Mouse (Mus musculus) myocyte (in vitro differentiated cells): ENCODE results near the gene Cse1l. TPM values are rescaled to one million over a fixed set of nuclear protein-coding genes. Genes with fewer than 3 reads are reported as not detected.

Source experiments
- H3K27me3 ChIP-seq: one replicate; pipeline ENCODE4 v1.6.1; 2011; ENCODE audit not compliant: control insufficient read depth, insufficient read depth, insufficient read length
- H3K36me3 ChIP-seq: one replicate; pipeline ENCODE4 v1.6.1; 2011; ENCODE audit not compliant: control insufficient read depth, insufficient read depth
- H3K4me2 ChIP-seq: one replicate; pipeline ENCODE4 v1.6.1; 2011; ENCODE audit warnings: low read depth, control low read depth
- H3K4me3 ChIP-seq: one replicate; pipeline ENCODE4 v1.5.1; 2011; ENCODE audit warnings: mild to moderate bottlenecking, control low read depth, moderate library complexity
- H3K79me2 ChIP-seq: one replicate; pipeline ENCODE4 v1.6.1; 2011; ENCODE audit not compliant: control insufficient read depth, insufficient read depth
- H3ac ChIP-seq: one replicate; pipeline ENCODE4 v1.6.1; 2011; ENCODE audit not compliant: control insufficient read depth, insufficient read length
- CEBPB ChIP-seq: IDR thresholded peaks from 2 replicates; pipeline ENCODE4 v1.6.1; 2011; ENCODE audit warnings: mild to moderate bottlenecking, moderate library complexity; ENCODE audit not compliant: poor library complexity, insufficient read depth, severe bottlenecking
- E2F4 ChIP-seq: IDR thresholded peaks from one replicate; pipeline ENCODE4 v1.6.1; 2011; ENCODE audit warnings: mild to moderate bottlenecking, control low read depth, moderate library complexity; ENCODE audit not compliant: insufficient read depth
- MAX ChIP-seq: IDR thresholded peaks from one replicate; pipeline ENCODE4 v1.6.1; 2011; ENCODE audit warnings: low read depth, mild to moderate bottlenecking, control low read depth
- MYOD1 ChIP-seq, 3 experiments: IDR thresholded peaks; one replicate each; pipeline ENCODE4 v1.6.1; 2011; ENCODE audit warnings: control low read depth in 2 of 3, low read depth in 2 of 3, mild to moderate bottlenecking in 2 of 3, moderate library complexity in 1 of 3; ENCODE audit not compliant: insufficient read length in 2 of 3, control insufficient read depth in 1 of 3
- MYOG ChIP-seq, 3 experiments: IDR thresholded peaks; one replicate each; pipeline ENCODE4 v1.6.1; 2011; ENCODE audit warnings: control low read depth in 2 of 3, low read depth in 2 of 3, mild to moderate bottlenecking in 2 of 3; ENCODE audit not compliant: insufficient read length in 2 of 3, control insufficient read depth in 1 of 3, insufficient read depth in 1 of 3
- POLR2A ChIP-seq: IDR thresholded peaks from one replicate; pipeline ENCODE4 v1.6.1; 2011; ENCODE audit warnings: low read depth, mild to moderate bottlenecking, control low read depth, moderate library complexity; ENCODE audit not compliant: insufficient read length
- POLR2AphosphoS2 ChIP-seq: IDR thresholded peaks from one replicate; pipeline ENCODE4 v1.6.1; 2011; ENCODE audit warnings: low read depth, control low read depth; ENCODE audit not compliant: insufficient read length
- REST ChIP-seq: IDR thresholded peaks from one replicate; pipeline ENCODE4 v1.6.1; 2011; ENCODE audit warnings: mild to moderate bottlenecking, control low read depth, moderate library complexity; ENCODE audit not compliant: insufficient read depth, insufficient read length
- SRF ChIP-seq: IDR thresholded peaks from one replicate; pipeline ENCODE4 v1.6.1; 2011; ENCODE audit warnings: low read depth; ENCODE audit not compliant: control insufficient read depth, insufficient read length
- TCF12 ChIP-seq: IDR thresholded peaks from one replicate; pipeline ENCODE4 v1.6.1; 2011; ENCODE audit warnings: mild to moderate bottlenecking, control low read depth; ENCODE audit not compliant: poor library complexity, insufficient read depth, severe bottlenecking
- TCF3 ChIP-seq: IDR thresholded peaks from one replicate; pipeline ENCODE4 v1.6.1; 2011; ENCODE audit warnings: low read depth, control low read depth; ENCODE audit not compliant: insufficient read length
- USF1 ChIP-seq: IDR thresholded peaks from one replicate; pipeline ENCODE4 v1.6.1; 2011; ENCODE audit warnings: low read depth, mild to moderate bottlenecking, control low read depth, moderate library complexity
- polyA plus RNA-seq: library from polyadenylated mRNA; unstranded; fragments of >200 nt; fragmentation: generic; extraction: Trizol; gene quantifications from one replicate; pipeline ENCODE4 v1.2.1, GENCODE M21; 2012; ENCODE audit warnings: missing spikeins

The Cse1l gene
- polyA plus RNA-seq, 1 experiment: 26.7 TPM

DNA sequence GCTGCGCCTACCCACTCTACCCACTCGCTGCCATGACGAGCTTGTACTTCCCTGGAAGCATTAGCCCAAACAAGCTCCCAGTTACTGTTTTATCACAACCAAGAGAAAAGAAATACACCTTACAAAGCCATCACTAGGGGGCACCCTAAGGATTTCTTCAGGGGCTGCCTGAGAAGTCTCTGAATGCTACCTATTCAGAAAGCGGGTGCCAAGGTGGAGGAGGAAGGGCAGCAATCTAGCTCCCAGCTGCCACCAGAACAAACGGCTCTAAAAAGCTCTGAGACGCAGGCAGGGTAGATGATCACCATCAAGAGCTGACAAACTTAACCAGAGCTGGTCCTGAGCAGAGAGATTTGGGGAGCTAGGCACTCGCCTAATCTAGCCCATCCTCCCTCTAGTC is 51.0 kb downstream of the Cse1l start:
- Histone ChIP-seq H3ac (no peak overlapping the region), H3K36me3 (peaks cover 34% of the 10 kb centered on the region), H3K27me3 (no peaks in the 10 kb centered on the region), H3K4me2 (no peak overlapping the region), H3K4me3 (no peak overlapping the region), H3K79me2 (no peaks in the 10 kb centered on the region)
- TF ChIP-seq MAX (no peak), E2F4 (no peak), MYOD1 (IDR thresholded peaks at IDR 0.05; ENCODE audit: control insufficient read depth in 1 of 3, insufficient read length in 2 of 3, low read depth in 2 of 3) (no peak), CEBPB (no peak), USF1 (no peak), POLR2AphosphoS2 (no peak), POLR2A (no peak), TCF3 (no peak), TCF12 (no peak), MYOG (IDR thresholded peaks at IDR 0.05; ENCODE audit: control insufficient read depth in 1 of 3, insufficient read depth in 1 of 3, insufficient read length in 2 of 3, low read depth in 2 of 3) (no peak), REST (no peak)

GRCm38 (mm10) chr2:166960648-166961330 is 54.9 kb downstream of the Cse1l start:
- Histone ChIP-seq H3K79me2 (peaks cover 27% of the 10 kb centered on the region), H3K27me3 (no peaks in the 10 kb centered on the region), H3K36me3 (peaks cover 16% of the 10 kb centered on the region), H3K4me3 (no peak overlapping the region), H3ac (no peak overlapping the region), H3K4me2 (no peak overlapping the region)
- TF ChIP-seq SRF: no peak
- TF ChIP-seq MYOD1 (IDR thresholded peaks at IDR 0.05; ENCODE audit: control insufficient read depth in 1 of 3, insufficient read length in 2 of 3, low read depth in 2 of 3): peak in 1 of 3 experiments; percentile 18
- TF ChIP-seq MYOG (IDR thresholded peaks at IDR 0.05; ENCODE audit: control insufficient read depth in 1 of 3, insufficient read depth in 1 of 3, insufficient read length in 2 of 3, low read depth in 2 of 3): peak in 2 of 3 experiments; percentile 32 to 69

DNA sequence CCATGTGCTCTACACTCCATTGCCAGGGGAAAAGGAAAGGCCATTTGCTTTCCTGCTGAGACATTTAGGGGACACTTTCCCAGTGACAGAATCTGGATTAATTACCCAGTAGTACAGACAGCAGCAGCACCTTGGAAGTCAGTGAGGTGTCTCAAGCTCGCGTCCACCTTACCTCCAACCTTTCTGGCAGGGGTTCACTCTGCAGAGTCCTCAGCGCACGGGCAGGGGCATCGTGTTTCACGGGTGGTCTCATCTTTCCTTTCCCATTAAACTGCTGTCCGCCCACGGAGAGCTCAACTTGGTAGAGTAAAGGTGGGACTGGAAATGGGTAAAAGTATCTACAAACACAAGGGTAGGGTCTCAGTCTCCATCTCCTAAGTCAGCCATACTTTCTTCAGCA is 57.4 kb downstream of the Cse1l start:
- Histone ChIP-seq H3K36me3 (peaks cover 9% of the 10 kb centered on the region), H3K27me3 (no peaks in the 10 kb centered on the region), H3K4me2 (no peak overlapping the region), H3K79me2 (peaks cover 48% of the 10 kb centered on the region), H3K4me3 (no peak overlapping the region), H3ac (no peak overlapping the region)
- TF ChIP-seq MAX (no peak), SRF (no peak), REST (no peak), MYOG (IDR thresholded peaks at IDR 0.05; ENCODE audit: control insufficient read depth in 1 of 3, insufficient read depth in 1 of 3, insufficient read length in 2 of 3, low read depth in 2 of 3) (no peak), TCF12 (no peak), TCF3 (no peak), POLR2AphosphoS2 (no peak)

GRCm38 (mm10) chr2:166964773-166965172 is 58.9 kb downstream of the Cse1l start:
- Histone ChIP-seq H3K4me2 (no peak overlapping the region), H3K4me3 (no peak overlapping the region), H3K27me3 (no peaks in the 10 kb centered on the region), H3ac (no peak overlapping the region), H3K36me3 (peaks cover 3% of the 10 kb centered on the region), H3K79me2 (peaks cover 62% of the 10 kb centered on the region)
- TF ChIP-seq E2F4: no peak
- TF ChIP-seq USF1: no peak
- no peak for TF ChIP-seq SRF
- no peak for TF ChIP-seq TCF3
- no peak for TF ChIP-seq POLR2AphosphoS2
- TF ChIP-seq MYOG (IDR thresholded peaks at IDR 0.05; ENCODE audit: control insufficient read depth in 1 of 3, insufficient read depth in 1 of 3, insufficient read length in 2 of 3, low read depth in 2 of 3): no peak
- no peak for TF ChIP-seq MYOD1 (IDR thresholded peaks at IDR 0.05; ENCODE audit: control insufficient read depth in 1 of 3, insufficient read length in 2 of 3, low read depth in 2 of 3)
- TF ChIP-seq REST: no peak
- TF ChIP-seq CEBPB: no peak
- no peak for TF ChIP-seq POLR2A
- no peak for TF ChIP-seq TCF12
- TF ChIP-seq MAX: no peak

DNA sequence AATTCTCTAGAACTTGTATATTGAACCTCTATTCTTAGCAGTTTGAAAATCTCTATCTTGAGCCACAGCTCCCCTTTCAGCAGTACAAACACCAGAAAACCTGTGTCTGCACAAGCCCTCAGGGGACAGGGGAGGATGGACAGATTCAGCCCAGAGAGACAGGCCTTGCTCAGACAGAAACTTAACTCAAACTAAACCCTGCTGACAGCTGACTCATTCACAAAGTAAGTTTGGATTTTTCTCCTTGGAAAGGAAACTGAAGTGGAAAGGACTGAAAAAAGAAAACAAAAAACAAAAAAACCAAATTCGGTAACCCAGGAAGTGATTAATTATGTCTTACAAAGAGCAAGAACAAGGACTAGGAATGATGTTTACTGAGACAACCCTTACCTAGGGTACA is 67.3 kb downstream of the Cse1l start:
- Histone ChIP-seq H3K36me3 (no peaks in the 10 kb centered on the region), H3K27me3 (no peaks in the 10 kb centered on the region), H3ac (no peak overlapping the region), H3K4me3 (no peak overlapping the region), H3K79me2 (peaks cover 98% of the 10 kb centered on the region), H3K4me2 (peak overlapping the region; percentile 20)
- TF ChIP-seq TCF12 (no peak), TCF3 (no peak)
